Mouse (Mus musculus) MEL (cell line): ENCODE data around the gene Faap100. TPM values are rescaled to one million over a fixed set of nuclear protein-coding genes. Genes with fewer than 3 reads are reported as not detected.
A peak's percentile ranks its signal among the peaks of the same experiment; 100 is the strongest.
"Not testable (repeated sequence)": the region's sequence is repeated elsewhere in the genome, so short reads cannot be mapped to it uniquely, and the experiment has no call there.

Source experiments
- DNase-seq: peaks from one replicate; pipeline ENCODE4 v3.0.0; 2011; ENCODE audit warnings: low read depth, low spot score
- H3K27ac ChIP-seq: 2 replicates; pipeline ENCODE4 v1.5.1; 2012; ENCODE audit warnings: low read depth, mild to moderate bottlenecking, control low read depth, low read length, moderate library complexity; ENCODE audit not compliant: control insufficient read depth
- H3K27me3 ChIP-seq, 2 experiments: fragments of 150-350 bp in 1 of 2; sonication (generic) in 1 of 2; 2 replicates each; pipeline ENCODE4 v1.6.1; 2012; ENCODE audit warnings: low read length in 2 of 2, mild to moderate bottlenecking in 2 of 2, improper control_type of control experiment in 1 of 2, moderate library complexity in 1 of 2; ENCODE audit not compliant: insufficient read depth in 2 of 2, control insufficient read depth in 1 of 2
- H3K36me3 ChIP-seq, 2 experiments: 2 replicates each; pipeline ENCODE4 v1.6.1; 2012 to 2014; ENCODE audit warnings: low read length in 2 of 2, improper control_type of control experiment in 1 of 2, inconsistent platforms in 1 of 2, mild to moderate bottlenecking in 1 of 2; ENCODE audit not compliant: insufficient read depth in 2 of 2, control insufficient read depth in 1 of 2
- H3K4me1 ChIP-seq, 2 experiments: fragments of 150-350 bp in 1 of 2; sonication (generic) in 1 of 2; 2 replicates each; pipeline ENCODE4 v1.6.1; 2012; ENCODE audit warnings: low read length in 2 of 2, improper control_type of control experiment in 1 of 2, mild to moderate bottlenecking in 1 of 2; ENCODE audit not compliant: insufficient read depth in 2 of 2, control insufficient read depth in 1 of 2
- H3K4me3 ChIP-seq, 2 experiments: fragments of 150-350 bp in 1 of 2; sonication (generic) in 1 of 2; 2 replicates each; pipeline ENCODE4 v1.5.1; 2012; ENCODE audit warnings: low read depth in 2 of 2, low read length in 2 of 2, mild to moderate bottlenecking in 2 of 2, moderate library complexity in 2 of 2, control low read depth in 1 of 2, improper control_type of control experiment in 1 of 2; ENCODE audit not compliant: control insufficient read depth in 1 of 2, insufficient read depth in 1 of 2
- H3K79me2 ChIP-seq: 2 replicates; pipeline ENCODE4 v1.6.1; 2012; ENCODE audit warnings: mild to moderate bottlenecking, low read length, moderate library complexity; ENCODE audit not compliant: control insufficient read depth, poor library complexity, insufficient read depth
- H3K9ac ChIP-seq: 2 replicates; pipeline ENCODE4 v1.6.1; 2012; ENCODE audit warnings: low read depth, mild to moderate bottlenecking, control low read depth, low read length, moderate library complexity; ENCODE audit not compliant: control insufficient read depth, poor library complexity, severe bottlenecking
- H3K9me3 ChIP-seq: fragments of 150-350 bp; sonication (generic); replicated peaks from 2 replicates; pipeline ENCODE4 v1.6.1; 2012; ENCODE audit warnings: mild to moderate bottlenecking, low read length, improper control_type of control experiment, moderate library complexity; ENCODE audit not compliant: insufficient read depth
- CHD1 ChIP-seq: IDR thresholded peaks from 2 replicates; pipeline ENCODE4 v1.6.1; 2012; ENCODE audit warnings: low read depth, mild to moderate bottlenecking, inconsistent platforms, low read length, improper control_type of control experiment
- CHD2 ChIP-seq: IDR thresholded peaks from 2 replicates; pipeline ENCODE4 v1.6.1; 2011; ENCODE audit warnings: low read length, improper control_type of control experiment
- CTCF ChIP-seq, 3 experiments: IDR thresholded peaks in 2 of 3; conservative IDR thresholded peaks in 1 of 3; 2 replicates each; pipeline ENCODE4 v1.5.1; 2011 to 2012; ENCODE audit warnings: low read length in 3 of 3, low read depth in 2 of 3, mild to moderate bottlenecking in 2 of 3, improper control_type of control experiment in 1 of 3, inconsistent platforms in 1 of 3, mixed read lengths in 1 of 3, moderate library complexity in 1 of 3; ENCODE audit not compliant: control insufficient read depth in 1 of 3, insufficient read depth in 1 of 3, poor library complexity in 1 of 3, severe bottlenecking in 1 of 3
- EP300 ChIP-seq, 2 experiments: IDR thresholded peaks; 2 replicates each; pipeline ENCODE4 v1.6.1; 2011; ENCODE audit warnings: improper control_type of control experiment in 2 of 2, low read length in 2 of 2, low read depth in 1 of 2, mild to moderate bottlenecking in 1 of 2
- ETS1 ChIP-seq: IDR thresholded peaks from 2 replicates; pipeline ENCODE4 v1.6.1; 2012; ENCODE audit warnings: low read depth, mild to moderate bottlenecking, inconsistent platforms, low read length, improper control_type of control experiment, moderate library complexity
- GABPA ChIP-seq: IDR thresholded peaks from 2 replicates; pipeline ENCODE4 v1.6.1; 2012; ENCODE audit warnings: low read depth, mild to moderate bottlenecking, inconsistent platforms, low read length, improper control_type of control experiment, moderate library complexity
- GATA1 ChIP-seq: IDR thresholded peaks from 2 replicates; pipeline ENCODE4 v1.6.1; 2011; ENCODE audit warnings: low read depth, low read length, improper control_type of control experiment
- HCFC1 ChIP-seq: IDR thresholded peaks from 2 replicates; pipeline ENCODE4 v1.6.1; 2012; ENCODE audit warnings: low read depth, mild to moderate bottlenecking, inconsistent platforms, low read length, improper control_type of control experiment, moderate library complexity
- JUND ChIP-seq: IDR thresholded peaks from 2 replicates; pipeline ENCODE4 v1.6.1; 2011; ENCODE audit warnings: low read depth, mild to moderate bottlenecking, improper control_type of control experiment, low read length
- KAT2A ChIP-seq: conservative IDR thresholded peaks from 2 replicates; pipeline ENCODE4 v1.6.1; 2012; ENCODE audit warnings: low read depth, low read length, improper control_type of control experiment, inconsistent platforms
- MAX ChIP-seq: IDR thresholded peaks from 2 replicates; pipeline ENCODE4 v1.6.1; 2011; ENCODE audit warnings: low read length, improper control_type of control experiment
- MAZ ChIP-seq: IDR thresholded peaks from 2 replicates; pipeline ENCODE4 v1.6.1; 2012; ENCODE audit warnings: low read depth, mild to moderate bottlenecking, inconsistent platforms, low read length, improper control_type of control experiment
- MEF2A ChIP-seq: IDR thresholded peaks from 2 replicates; pipeline ENCODE4 v1.6.1; 2014; ENCODE audit warnings: low read depth, mild to moderate bottlenecking, inconsistent platforms, low read length, improper control_type of control experiment; ENCODE audit not compliant: poor library complexity, insufficient replicate concordance, severe bottlenecking; ENCODE audit errors: extremely low read depth
- MYB ChIP-seq: IDR thresholded peaks from 2 replicates; pipeline ENCODE4 v1.6.1; 2011; ENCODE audit warnings: mild to moderate bottlenecking, low read depth, low read length, improper control_type of control experiment
- POLR2A ChIP-seq, 2 experiments: IDR thresholded peaks; 2 replicates each; pipeline ENCODE4 v1.6.1; 2011 to 2012; ENCODE audit warnings: low read length in 2 of 2, mild to moderate bottlenecking in 2 of 2, control low read depth in 1 of 2, improper control_type of control experiment in 1 of 2, low read depth in 1 of 2, moderate library complexity in 1 of 2; ENCODE audit not compliant: control insufficient read depth in 1 of 2, insufficient read depth in 1 of 2, poor library complexity in 1 of 2
- POLR2AphosphoS2 ChIP-seq: IDR thresholded peaks from 2 replicates; pipeline ENCODE4 v1.6.1; 2011; ENCODE audit warnings: low read length, improper control_type of control experiment
- RAD21 ChIP-seq: IDR thresholded peaks from 2 replicates; pipeline ENCODE4 v1.6.1; 2011; ENCODE audit warnings: mild to moderate bottlenecking, low read depth, low read length, improper control_type of control experiment
- TAL1 ChIP-seq: IDR thresholded peaks from 2 replicates; pipeline ENCODE4 v1.6.1; 2012; ENCODE audit warnings: mild to moderate bottlenecking, inconsistent platforms, low read length, moderate library complexity, mixed read lengths
- UBTF ChIP-seq: IDR thresholded peaks from 2 replicates; pipeline ENCODE4 v1.6.1; 2012; ENCODE audit warnings: low read depth, mild to moderate bottlenecking, inconsistent platforms, low read length, improper control_type of control experiment, moderate library complexity, borderline replicate concordance; ENCODE audit not compliant: insufficient read depth
- USF1 ChIP-seq: IDR thresholded peaks from 2 replicates; pipeline ENCODE4 v1.6.1; 2014; ENCODE audit warnings: low read depth, mild to moderate bottlenecking, inconsistent platforms, low read length, improper control_type of control experiment, moderate library complexity
- USF2 ChIP-seq, 2 experiments: IDR thresholded peaks; 2 replicates each; pipeline ENCODE4 v1.6.1; 2011 to 2012; ENCODE audit warnings: improper control_type of control experiment in 2 of 2, low read length in 2 of 2, borderline replicate concordance in 1 of 2, inconsistent platforms in 1 of 2, low read depth in 1 of 2, mild to moderate bottlenecking in 1 of 2; ENCODE audit not compliant: insufficient read depth in 1 of 2
- ZKSCAN1 ChIP-seq: IDR thresholded peaks from 2 replicates; pipeline ENCODE4 v1.6.1; 2012; ENCODE audit warnings: low read depth, mild to moderate bottlenecking, inconsistent platforms, low read length, improper control_type of control experiment, moderate library complexity
- ZMIZ1 ChIP-seq: IDR thresholded peaks from 2 replicates; pipeline ENCODE4 v1.6.1; 2012; ENCODE audit warnings: low read depth, mild to moderate bottlenecking, inconsistent platforms, low read length, improper control_type of control experiment, moderate library complexity
- ZNF384 ChIP-seq: IDR thresholded peaks from 2 replicates; pipeline ENCODE4 v1.6.1; 2012; ENCODE audit warnings: low read depth, mild to moderate bottlenecking, inconsistent platforms, low read length, improper control_type of control experiment
- polyA plus RNA-seq, 2 experiments: library from polyadenylated mRNA; stranded (reverse) in 1 of 2; unstranded in 1 of 2; fragments of >175 nt in 1 of 2; fragments of >200 nt in 1 of 2; gene quantifications; 2 replicates each; pipeline versions ENCODE4 v1.2.1 to v1.2.4; 2012; ENCODE audit warnings: low replicate concordance in 2 of 2, low read depth in 1 of 2; ENCODE audit not compliant: insufficient read length in 2 of 2, insufficient read depth in 1 of 2, missing spikeins in 1 of 2
- total RNA-seq: library from RNA; depleted of rRNA; stranded (reverse); fragments of 300-350 nt; gene quantifications from 2 replicates; pipeline ENCODE4 v1.2.3, GENCODE M21; 2012

Faap100 gene
- total and polyA plus RNA-seq, 3 experiments, result 27.1 to 45.7 TPM; not detected in 1

DNA sequence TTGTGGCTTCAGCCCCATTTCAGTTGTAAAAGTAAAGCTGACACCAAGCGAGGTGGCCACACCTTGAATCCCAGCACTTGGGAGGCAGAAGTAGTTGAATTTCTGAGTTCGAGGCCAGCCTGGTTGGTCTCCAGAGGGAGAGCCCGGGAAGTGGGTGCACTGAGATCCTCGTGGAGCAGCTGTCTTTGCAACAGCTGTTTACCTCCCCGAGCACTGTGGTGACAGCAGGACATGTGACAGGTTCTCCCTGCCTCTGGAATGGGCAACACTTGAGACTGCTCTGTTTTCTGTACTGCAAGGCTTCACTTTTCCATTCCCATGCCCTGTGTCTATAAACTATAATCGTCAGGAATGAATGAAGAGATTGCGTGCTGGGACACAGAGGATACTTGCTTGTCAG lies 39.3 kb upstream of the Faap100 start:
- H3K4me3 ChIP-seq, result no peak overlapping the region
- no peak overlapping the region for H3K27ac ChIP-seq
- H3K79me2 ChIP-seq, result peaks cover 6% of the 10 kb centered on the region; the same call in 1 of the 2 replicates
- H3K36me3 ChIP-seq, result peaks cover 0 to 62% of the 10 kb centered on the region in 2 experiments; a peak in 2 of 4 replicates
- H3K9me3 ChIP-seq, result no peaks in the 10 kb centered on the region
- DNase-seq, result no peak
- H3K4me1 ChIP-seq, result no peaks in the 10 kb centered on the region
- no peak for TF ChIP-seq CHD2
- TF ChIP-seq USF1, result no peak
- TF ChIP-seq CTCF (IDR thresholded peaks at IDR 0.05 in 2 of 3, conservative IDR thresholded peaks at IDR 0.05 in 1 of 3; ENCODE audit: control insufficient read depth in 1 of 3, insufficient read depth in 1 of 3, low read depth in 2 of 3, low read length in 3 of 3, poor library complexity in 1 of 3, severe bottlenecking in 1 of 3), result no peak
- TF ChIP-seq HCFC1, result no peak
- TF ChIP-seq RAD21, result no peak
- no peak for TF ChIP-seq CHD1
- no peak for TF ChIP-seq TAL1
- TF ChIP-seq EP300 (IDR thresholded peaks at IDR 0.05; ENCODE audit: low read depth in 1 of 2, low read length in 2 of 2), result no peak
- TF ChIP-seq GABPA, result no peak
- no peak for TF ChIP-seq KAT2A
- TF ChIP-seq MYB, result no peak
- TF ChIP-seq ZNF384, result no peak
- no peak for TF ChIP-seq POLR2A (IDR thresholded peaks at IDR 0.05; ENCODE audit: control insufficient read depth in 1 of 2, insufficient read depth in 1 of 2, low read depth in 1 of 2, low read length in 2 of 2, poor library complexity in 1 of 2)
- no peak for TF ChIP-seq ZMIZ1
- H3K27me3 ChIP-seq, result no peaks in the 10 kb centered on the region
- H3K9ac ChIP-seq, result no peak overlapping the region

GRCm38 (mm10) chr11:120413621-120414020 lies 35.1 kb upstream of the Faap100 start:
- peaks cover 0 to 50% of the 10 kb centered on the region in 2 experiments; a peak in 2 of 4 replicates for H3K36me3 ChIP-seq
- H3K4me1 ChIP-seq, H3K27ac ChIP-seq, H3K9ac ChIP-seq, H3K9me3 ChIP-seq, DNase-seq, H3K79me2 ChIP-seq, H3K27me3 ChIP-seq, H3K4me3 ChIP-seq: not testable (repeated sequence)
- TF ChIP-seq ZNF384, result peak; percentile 74
- 0 out of 6 replicates have a peak, but pooled peaks of 1 of the 3 experiments have one; percentile 3 for TF ChIP-seq CTCF (IDR thresholded peaks at IDR 0.05 in 2 of 3, conservative IDR thresholded peaks at IDR 0.05 in 1 of 3; ENCODE audit: control insufficient read depth in 1 of 3, insufficient read depth in 1 of 3, low read depth in 2 of 3, low read length in 3 of 3, poor library complexity in 1 of 3, severe bottlenecking in 1 of 3)

DNA sequence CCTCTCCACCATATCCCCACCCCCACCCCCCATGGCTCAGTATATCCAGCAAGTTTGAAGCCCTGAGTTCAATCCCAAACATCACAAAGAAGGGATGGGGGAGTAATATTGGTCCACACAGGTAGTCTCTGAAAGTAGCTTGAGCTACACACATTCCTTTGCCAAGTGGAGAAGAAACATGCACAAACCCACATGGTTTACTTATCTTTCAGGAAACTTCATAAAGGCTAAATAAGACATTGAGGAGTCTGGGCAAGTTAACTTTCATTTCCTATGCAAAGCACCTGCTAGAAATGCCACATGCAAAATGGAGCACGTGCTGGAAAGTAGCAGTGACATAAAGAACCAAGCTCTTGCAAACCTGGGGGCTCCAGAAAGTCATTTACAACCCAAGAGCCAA lies 27.9 kb upstream of the Faap100 start:
- no peaks in the 10 kb centered on the region; the same call in 1 of the 2 replicates for H3K79me2 ChIP-seq
- no peak overlapping the region for H3K9ac ChIP-seq
- peak; percentile 30 for DNase-seq
- H3K27me3 ChIP-seq, result no peaks in the 10 kb centered on the region
- H3K4me1 ChIP-seq, result peaks cover 23 to 28% of the 10 kb centered on the region in 2 experiments
- H3K36me3 ChIP-seq, result peaks cover 33 to 38% of the 10 kb centered on the region in 2 experiments
- H3K9me3 ChIP-seq, result no peaks in the 10 kb centered on the region
- no peak overlapping the region for H3K4me3 ChIP-seq
- peak overlapping the region; percentile 59 for H3K27ac ChIP-seq
- TF ChIP-seq GATA1, result 0 out of 2 replicates have a peak, but pooled peaks have one; percentile 10
- TF ChIP-seq ZKSCAN1, result no peak
- TF ChIP-seq USF1, result 0 out of 2 replicates have a peak, but pooled peaks have one; percentile 7
- peak; percentile 68; the same call in 1 of the 2 replicates for TF ChIP-seq MAX
- no peak; the same call in 1 of the 2 replicates for TF ChIP-seq ETS1
- peak; percentile 52; the same call in 1 of the 2 replicates for TF ChIP-seq POLR2AphosphoS2
- no peak for TF ChIP-seq POLR2A (IDR thresholded peaks at IDR 0.05; ENCODE audit: control insufficient read depth in 1 of 2, insufficient read depth in 1 of 2, low read depth in 1 of 2, low read length in 2 of 2, poor library complexity in 1 of 2)
- no peak for TF ChIP-seq CHD2
- TF ChIP-seq UBTF, result no peak
- 0 out of 4 replicates have a peak, but pooled peaks of 1 of the 2 experiments have one; percentile 20 for TF ChIP-seq USF2 (IDR thresholded peaks at IDR 0.05; ENCODE audit: borderline replicate concordance in 1 of 2, insufficient read depth in 1 of 2, low read depth in 1 of 2, low read length in 2 of 2)
- TF ChIP-seq MAZ, result no peak
- TF ChIP-seq KAT2A, result no peak
- no peak for TF ChIP-seq JUND
- no peak for TF ChIP-seq MEF2A
- TF ChIP-seq CTCF (IDR thresholded peaks at IDR 0.05 in 2 of 3, conservative IDR thresholded peaks at IDR 0.05 in 1 of 3; ENCODE audit: control insufficient read depth in 1 of 3, insufficient read depth in 1 of 3, low read depth in 2 of 3, low read length in 3 of 3, poor library complexity in 1 of 3, severe bottlenecking in 1 of 3), result no peak
